Mouse (Mus musculus) limb, embryonic 14.5 days (tissue): ENCODE data around the gene Tradd. TPM values are rescaled to one million over a fixed set of nuclear protein-coding genes. Genes with fewer than 3 reads are reported as not detected.

Experiments
- ATAC-seq: fragments of 200-750 bp; cut with Nextera tagmentation; 2 replicates; pipeline ENCODE4 v1.8.0; 2017; ENCODE audit warnings: low read depth, moderate number of reproducible peaks, moderate TSS enrichment; ENCODE audit not compliant: low FRiP score
- DNase-seq: peaks from one replicate; pipeline ENCODE4 v3.0.0-alpha.2; 2015; ENCODE audit warnings: low spot score
- H3K27ac ChIP-seq: fragments of 300-500 bp; sonication (generic); replicated peaks from 2 replicates; pipeline ENCODE4 v1.5.1; 2014; ENCODE audit warnings: low read depth, mild to moderate bottlenecking, low read length, moderate library complexity, mixed read lengths
- H3K27me3 ChIP-seq: fragments of 300-500 bp; sonication (generic); 2 replicates; pipeline ENCODE4 v1.6.1; 2014; ENCODE audit warnings: low read length, mixed read lengths; ENCODE audit not compliant: control insufficient read depth, insufficient read depth
- H3K36me3 ChIP-seq: fragments of 300-500 bp; sonication (generic); 2 replicates; pipeline ENCODE4 v1.6.1; 2014; ENCODE audit warnings: mild to moderate bottlenecking, low read length, moderate library complexity, mixed read lengths; ENCODE audit not compliant: control insufficient read depth, insufficient read depth
- H3K4me1 ChIP-seq: fragments of 300-500 bp; sonication (generic); 2 replicates; pipeline ENCODE4 v1.6.1; 2014; ENCODE audit warnings: antibody characterized with exemption, low read length, mixed read lengths; ENCODE audit not compliant: control insufficient read depth, insufficient read depth
- H3K4me2 ChIP-seq: fragments of 300-500 bp; sonication (generic); replicated peaks from 2 replicates; pipeline ENCODE4 v1.6.1; 2014; ENCODE audit warnings: low read depth, mild to moderate bottlenecking, low read length, moderate library complexity; ENCODE audit not compliant: severe bottlenecking
- H3K4me3 ChIP-seq: fragments of 300-500 bp; sonication (generic); replicated peaks from 2 replicates; pipeline ENCODE4 v1.5.1; 2014; ENCODE audit warnings: low read length
- H3K9ac ChIP-seq: fragments of 300-500 bp; sonication (generic); 2 replicates; pipeline ENCODE4 v1.6.1; 2014; ENCODE audit warnings: mild to moderate bottlenecking, low read depth, low read length, moderate library complexity; ENCODE audit not compliant: severe bottlenecking
- H3K9me3 ChIP-seq: fragments of 300-500 bp; sonication (generic); 2 replicates; pipeline ENCODE4 v1.6.1; 2016; ENCODE audit warnings: low read length; ENCODE audit not compliant: control insufficient read depth
- POLR2A ChIP-seq: fragments of 200-500 bp; IDR thresholded peaks from 2 replicates; pipeline ENCODE4 v1.8.0; 2012; ENCODE audit warnings: inconsistent platforms, mild to moderate bottlenecking, moderate library complexity, borderline replicate concordance; ENCODE audit not compliant: insufficient read depth, insufficient read length; ENCODE audit errors: extremely low read depth
- WGBS: fragments of 180-500 bp; shearing (Covaris S2); extraction: QIAGEN DNeasy Blood & Tissue Kit; methylation state at CpG from one replicate; pipeline ENCODE4 v1.1.7; 2014; 5-methylcytosine and 5-hydroxymethylcytosine counted together
- polyA plus RNA-seq, 2 experiments: library from polyadenylated mRNA; depleted of rRNA in 1 of 2; stranded (reverse) in 1 of 2; unstranded in 1 of 2; fragments of >200 nt; fragmentation: Nextera tagmentation in 1 of 2; extraction: Ambion mirVana in 1 of 2; gene quantifications; 2 replicates each; pipeline versions ENCODE4 v1.2.1 to v1.2.3; 2012 to 2014

Tradd gene
- polyA plus RNA-seq, 2 experiments = 12.8 to 26.2 TPM

DNA sequence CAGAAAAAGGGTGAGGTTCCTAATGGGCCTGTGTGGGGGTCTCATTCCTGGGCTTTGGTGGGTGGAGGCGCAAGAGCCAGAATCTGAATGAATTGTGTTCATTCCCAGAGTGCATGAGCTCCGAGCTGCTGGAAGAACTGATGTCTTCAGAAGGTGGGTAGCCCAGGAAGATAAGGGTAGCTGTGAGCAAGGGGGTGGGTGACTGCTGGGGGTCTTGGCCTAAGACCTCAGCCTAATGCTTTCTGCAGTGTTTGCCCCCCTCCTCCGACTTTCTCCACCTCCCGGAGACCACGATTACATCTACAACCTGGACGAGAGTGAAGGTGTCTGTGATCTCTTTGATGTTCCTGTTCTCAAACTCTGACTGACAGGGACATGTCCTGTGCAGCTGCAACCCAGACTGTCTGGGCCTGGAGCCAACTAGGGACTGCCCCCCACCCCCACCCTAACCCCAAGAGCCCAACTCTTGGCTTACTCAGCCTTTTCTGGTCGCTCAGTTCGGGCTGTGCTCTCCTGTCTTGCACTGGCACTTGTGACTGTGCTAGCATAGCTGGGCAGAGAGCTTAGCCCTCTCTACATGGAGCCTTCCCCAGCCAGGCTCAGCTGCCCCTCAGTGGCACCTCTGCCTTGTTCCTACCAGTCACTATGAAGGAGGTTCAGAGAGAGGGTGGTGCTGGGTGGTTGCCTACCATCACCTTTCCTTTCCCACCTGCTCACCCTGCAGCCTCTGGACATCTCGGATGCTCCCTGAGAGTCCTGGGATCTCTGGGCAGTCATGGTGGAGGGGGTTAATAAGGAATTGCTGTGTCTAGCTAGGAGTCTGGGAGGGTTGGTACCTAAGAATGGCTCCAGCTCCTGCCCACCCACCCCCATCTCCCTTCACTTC lies 40.2 kb upstream of the Tradd start:
- Histone ChIP-seq H3K9me3 (no peaks in the 10 kb centered on the region), H3K4me2 (peak overlapping the region; percentile 66; the same call in 1 of the 2 replicates), H3K4me3 (no peak overlapping the region), H3K9ac (no peak overlapping the region), H3K36me3 (peaks cover 77% of the 10 kb centered on the region), H3K27me3 (no peaks in the 10 kb centered on the region), H3K27ac (peak overlapping the region; percentile 38; the same call in 1 of the 2 replicates), H3K4me1 (peaks cover 18% of the 10 kb centered on the region)
- no peak for TF ChIP-seq POLR2A
- 65% methylated on average over 9 of the region's 9 CpGs for WGBS
- DNase-seq = peak; percentile 17
- peak; percentile 11; the same call in 1 of the 2 replicates for ATAC-seq

DNA sequence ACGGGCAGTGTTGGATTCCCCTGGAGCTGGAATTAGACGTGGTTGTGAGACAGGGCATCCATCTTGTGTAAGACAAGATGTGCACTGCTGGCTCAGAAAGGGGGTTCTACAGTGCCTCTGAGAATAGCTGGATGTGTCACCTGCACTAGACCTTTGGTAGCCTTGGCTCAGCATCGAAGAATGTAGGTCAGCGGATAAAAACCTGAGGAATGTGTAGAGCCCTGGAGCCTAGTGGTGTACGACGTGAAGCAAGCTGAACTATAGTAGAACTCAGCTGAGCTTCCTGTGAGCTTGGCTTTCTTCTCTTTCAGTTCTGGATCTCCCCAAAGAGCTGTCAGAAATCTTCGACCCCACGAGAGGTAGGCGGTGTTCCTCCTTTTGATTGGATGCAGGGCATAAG lies 39.5 kb upstream of the Tradd start:
- Histone ChIP-seq H3K4me2 (no peak overlapping the region), H3K4me1 (peaks cover 20% of the 10 kb centered on the region), H3K4me3 (no peak overlapping the region), H3K9ac (no peak overlapping the region), H3K36me3 (peaks cover 77% of the 10 kb centered on the region), H3K9me3 (no peaks in the 10 kb centered on the region), H3K27ac (no peak overlapping the region), H3K27me3 (no peaks in the 10 kb centered on the region)
- no peak for TF ChIP-seq POLR2A
- WGBS = 81% methylated on average over 9 of the region's 9 CpGs
- ATAC-seq = no peak
- DNase-seq = no peak

DNA sequence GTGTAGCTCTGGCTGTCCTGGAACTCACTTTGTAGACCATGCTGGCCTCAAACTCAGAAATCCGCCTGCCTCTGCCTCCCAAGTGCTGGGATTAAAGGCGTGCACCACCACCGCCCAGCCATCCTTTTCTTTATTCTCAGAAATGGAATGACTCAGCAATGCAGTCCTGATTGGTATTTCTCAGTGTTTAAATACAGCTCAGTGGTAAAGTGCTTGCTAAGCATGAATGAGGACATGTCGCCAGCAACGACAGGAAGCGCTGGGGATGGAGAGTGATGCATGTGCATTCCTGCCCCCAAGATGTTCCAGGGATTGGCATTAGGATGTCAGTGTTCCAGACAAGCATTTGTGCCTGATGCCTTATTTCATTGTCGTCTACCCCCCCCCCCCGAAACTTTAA lies 39.0 kb upstream of the Tradd start:
- Histone ChIP-seq H3K27me3 (no peaks in the 10 kb centered on the region), H3K9me3 (no peaks in the 10 kb centered on the region), H3K36me3 (peaks cover 74% of the 10 kb centered on the region), H3K27ac (no peak overlapping the region), H3K9ac (no peak overlapping the region), H3K4me3 (no peak overlapping the region), H3K4me2 (no peak overlapping the region), H3K4me1 (peaks cover 25% of the 10 kb centered on the region)
- ATAC-seq (no peak), DNase-seq (no peak)
- TF ChIP-seq POLR2A = no peak
- WGBS = 83% methylated on average over 8 of the region's 8 CpGs

DNA sequence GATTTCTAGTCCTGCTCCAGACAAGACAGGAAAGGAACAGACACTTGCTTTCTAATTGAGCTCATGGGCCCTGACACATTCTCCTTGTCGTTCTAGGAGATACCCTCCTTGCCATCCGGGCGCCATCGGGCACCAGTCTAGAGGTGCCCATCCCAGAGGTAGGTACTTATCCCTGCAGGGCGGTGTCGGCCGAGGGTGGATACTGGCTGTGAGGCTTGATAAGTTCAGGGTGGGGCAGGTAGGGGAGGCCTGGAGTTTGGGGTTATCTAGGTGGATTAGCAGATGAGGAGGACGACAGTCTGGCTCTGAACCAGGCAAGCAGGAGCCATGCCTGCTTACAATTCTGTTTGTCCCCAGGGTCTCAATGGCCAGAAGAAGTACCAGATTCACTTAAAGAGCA lies 35.6 kb upstream of the Tradd start:
- H3K9ac ChIP-seq = no peak overlapping the region
- no peak overlapping the region for H3K4me3 ChIP-seq
- H3K27ac ChIP-seq = no peak overlapping the region
- 93% methylated on average over 8 of the region's 8 CpGs for WGBS
- peaks cover 59% of the 10 kb centered on the region for H3K36me3 ChIP-seq
- no peak for TF ChIP-seq POLR2A
- ATAC-seq (no peak), DNase-seq (no peak)
- H3K4me1 ChIP-seq = peaks cover 21% of the 10 kb centered on the region
- no peaks in the 10 kb centered on the region for H3K9me3 ChIP-seq
- no peaks in the 10 kb centered on the region for H3K27me3 ChIP-seq
- no peak overlapping the region for H3K4me2 ChIP-seq

DNA sequence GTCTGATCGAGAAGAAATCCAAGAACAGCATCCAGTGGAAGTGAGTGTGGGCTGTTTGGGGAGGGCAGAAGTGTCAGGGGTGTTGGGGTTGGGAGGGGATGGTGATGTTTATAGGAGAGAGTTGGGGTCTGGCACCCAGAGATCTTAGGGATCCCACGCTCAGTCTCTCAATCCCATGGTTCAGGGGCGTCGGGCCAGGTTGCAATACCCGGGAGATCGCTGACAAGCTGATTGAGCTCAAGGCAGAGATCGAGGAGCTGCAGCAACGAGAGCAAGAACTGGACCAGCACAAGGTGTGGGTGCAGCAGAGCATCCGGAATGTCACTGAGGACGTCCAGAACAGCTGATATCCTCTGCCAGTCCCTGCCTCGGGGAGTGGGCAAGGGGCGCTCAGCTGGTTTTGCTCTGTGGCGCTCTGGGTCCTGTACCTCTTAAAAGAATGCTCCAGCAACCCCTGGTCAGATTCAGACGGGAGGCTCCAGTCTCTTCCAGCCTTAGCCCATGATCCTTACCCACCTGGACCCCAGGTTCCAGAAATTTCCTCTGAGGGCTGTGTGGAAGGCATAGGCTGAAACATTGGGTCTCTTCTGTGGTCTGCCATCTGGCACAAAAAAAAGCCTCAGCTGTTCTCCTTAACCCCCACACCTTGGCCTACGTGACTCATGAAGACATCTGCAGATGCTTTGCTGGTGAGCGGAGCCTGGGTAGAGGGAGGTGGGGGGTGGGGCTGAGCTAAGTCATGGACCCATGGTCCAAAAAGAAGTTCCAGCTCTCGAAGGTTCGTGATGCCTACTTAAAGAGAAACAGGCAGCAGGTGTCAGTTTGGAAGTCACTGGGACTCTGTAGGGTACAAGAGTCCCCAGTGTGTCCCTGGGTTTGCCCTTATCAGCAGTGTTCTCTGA lies 34.2 kb upstream of the Tradd start:
- DNase-seq (no peak), ATAC-seq (no peak)
- peak overlapping the region; percentile 83 for H3K9ac ChIP-seq
- WGBS = 56% methylated on average over 18 of the region's 18 CpGs
- H3K4me3 ChIP-seq = peak overlapping the region; percentile 91
- H3K4me2 ChIP-seq = peak overlapping the region; percentile 91
- no peaks in the 10 kb centered on the region for H3K9me3 ChIP-seq
- H3K27me3 ChIP-seq = no peaks in the 10 kb centered on the region
- H3K36me3 ChIP-seq = peaks cover 46% of the 10 kb centered on the region
- no peak for TF ChIP-seq POLR2A
- no peak overlapping the region for H3K27ac ChIP-seq
- H3K4me1 ChIP-seq = peaks cover 15% of the 10 kb centered on the region
